Mouse (Mus musculus) G1E (cell line): ENCODE measurements around the gene Gnai3.

Source experiments
- CTCF ChIP-seq: IDR thresholded peaks from 2 replicates; pipeline ENCODE4 v1.5.1; 2012; ENCODE audit warnings: low read depth, low read length, inconsistent platforms, mixed read lengths
- TAL1 ChIP-seq: conservative IDR thresholded peaks from 2 replicates; pipeline ENCODE4 v1.6.1; 2012; ENCODE audit warnings: low read depth, low read length, inconsistent platforms, mixed read lengths

- no peak for TF ChIP-seq CTCF
- TF ChIP-seq TAL1 = no peak
Observed at GRCm38 (mm10) chr3:108131216-108131615, 14.7 kb downstream of the Gnai3 start.
